Mouse (Mus musculus) olfactory bulb, adult 2 months (tissue): ENCODE measurements around the gene Srsf10.

Experiments
- CTCF ChIP-seq: fragments of 200-500 bp; IDR thresholded peaks from 2 replicates; pipeline ENCODE4 v1.5.1; 2012; ENCODE audit warnings: low read depth, mild to moderate bottlenecking, low read length, moderate library complexity; ENCODE audit not compliant: insufficient read depth
- POLR2A ChIP-seq: fragments of 200-500 bp; IDR thresholded peaks from 2 replicates; pipeline ENCODE4 v1.6.1; 2012; ENCODE audit warnings: mild to moderate bottlenecking, low read depth, low read length, moderate library complexity; ENCODE audit not compliant: insufficient read depth

- no peak for TF ChIP-seq CTCF
- no peak for TF ChIP-seq POLR2A
Observed at GRCm38 (mm10) chr4:135875546-135875945, 20.0 kb downstream of the Srsf10 start.
